Mouse (Mus musculus) CH12.LX (cell line): ENCODE measurements around the gene Smurf2. TPM values are rescaled to one million over a fixed set of nuclear protein-coding genes. Genes with fewer than 3 reads are reported as not detected.

ENCODE experiments used
- DNase-seq: peaks from one replicate; pipeline ENCODE4 v3.0.0-alpha.2; 2013; ENCODE audit errors: extremely low read depth
- H3K27ac ChIP-seq: 2 replicates; pipeline ENCODE4 v1.5.1; 2012; ENCODE audit warnings: low read depth, mild to moderate bottlenecking, control low read depth, moderate library complexity; ENCODE audit not compliant: insufficient read depth
- H3K27me3 ChIP-seq: replicated peaks from 2 replicates; pipeline ENCODE3; 2012; ENCODE audit warnings: inconsistent platforms
- H3K36me3 ChIP-seq, 2 experiments: replicated peaks in 1 of 2; 2 replicates each; pipeline versions ENCODE3 to v1.6.1; 2012; ENCODE audit warnings: inconsistent platforms in 1 of 2, low read length in 1 of 2, mild to moderate bottlenecking in 1 of 2, mixed read lengths in 1 of 2, moderate library complexity in 1 of 2; ENCODE audit not compliant: control insufficient read depth in 1 of 2, insufficient read depth in 1 of 2
- H3K4me1 ChIP-seq, 2 experiments: 2 replicates each; pipeline ENCODE4 v1.6.1; 2012; ENCODE audit warnings: inconsistent platforms in 1 of 2, moderate library complexity in 1 of 2; ENCODE audit not compliant: insufficient read depth in 2 of 2, control insufficient read depth in 1 of 2
- H3K4me2 ChIP-seq: 2 replicates; pipeline ENCODE4 v1.6.1; 2012; ENCODE audit warnings: low read depth, mild to moderate bottlenecking, control low read depth; ENCODE audit not compliant: poor library complexity, insufficient read depth, severe bottlenecking
- H3K4me3 ChIP-seq, 3 experiments: fragments of 150-350 bp in 1 of 3; sonication (generic) in 1 of 3; replicated peaks in 1 of 3; 2 replicates each; pipeline versions ENCODE3 to v1.5.1; 2011 to 2012; ENCODE audit warnings: low read depth in 2 of 3, low read length in 2 of 3, mild to moderate bottlenecking in 2 of 3, moderate library complexity in 2 of 3, control low read depth in 1 of 3, improper control_type of control experiment in 1 of 3, inconsistent platforms in 1 of 3, mixed read lengths in 1 of 3; ENCODE audit not compliant: poor library complexity in 1 of 3
- H3K79me2 ChIP-seq: replicated peaks from 2 replicates; pipeline ENCODE4 v1.6.1; 2012; ENCODE audit warnings: mild to moderate bottlenecking, moderate library complexity; ENCODE audit not compliant: control insufficient read depth, poor library complexity, insufficient read depth, severe bottlenecking; ENCODE audit errors: extremely low read depth
- H3K9ac ChIP-seq: 2 replicates; pipeline ENCODE4 v1.6.1; 2012; ENCODE audit warnings: low read depth, mild to moderate bottlenecking, control low read depth, moderate library complexity; ENCODE audit not compliant: insufficient read depth
- H3K9me3 ChIP-seq: replicated peaks from 2 replicates; pipeline ENCODE3; 2012; ENCODE audit warnings: low read length, inconsistent platforms, mixed read lengths
- BHLHE40 ChIP-seq: IDR thresholded peaks from 2 replicates; pipeline ENCODE4 v1.6.1; 2011; ENCODE audit warnings: mild to moderate bottlenecking, low read depth, low read length, improper control_type of control experiment
- CHD2 ChIP-seq: IDR thresholded peaks from 2 replicates; pipeline ENCODE4 v1.6.1; 2011; ENCODE audit warnings: low read length, improper control_type of control experiment
- EP300 ChIP-seq: IDR thresholded peaks from 2 replicates; pipeline ENCODE4 v1.6.1; 2011; ENCODE audit warnings: low read length, improper control_type of control experiment
- HCFC1 ChIP-seq: IDR thresholded peaks from 2 replicates; pipeline ENCODE4 v1.6.1; 2012; ENCODE audit warnings: low read depth, mild to moderate bottlenecking, inconsistent platforms, low read length, improper control_type of control experiment
- KAT2A ChIP-seq: IDR thresholded peaks from 2 replicates; pipeline ENCODE4 v1.6.1; 2012; ENCODE audit warnings: low read length, improper control_type of control experiment, inconsistent platforms; ENCODE audit not compliant: insufficient replicate concordance
- MAFK ChIP-seq: IDR thresholded peaks from 2 replicates; pipeline ENCODE4 v1.6.1; 2011; ENCODE audit warnings: low read length, improper control_type of control experiment; ENCODE audit not compliant: insufficient replicate concordance
- MAX ChIP-seq: IDR thresholded peaks from 2 replicates; pipeline ENCODE4 v1.6.1; 2011; ENCODE audit warnings: low read length, improper control_type of control experiment
- MAZ ChIP-seq: IDR thresholded peaks from 2 replicates; pipeline ENCODE4 v1.6.1; 2012; ENCODE audit warnings: low read depth, mild to moderate bottlenecking, inconsistent platforms, low read length, improper control_type of control experiment, moderate library complexity
- MEF2A ChIP-seq: IDR thresholded peaks from 2 replicates; pipeline ENCODE4 v1.6.1; 2014; ENCODE audit warnings: low read depth, mild to moderate bottlenecking, inconsistent platforms, low read length, improper control_type of control experiment, borderline replicate concordance
- MYC ChIP-seq: IDR thresholded peaks from 2 replicates; pipeline ENCODE4 v1.6.1; 2011; ENCODE audit warnings: low read depth, mild to moderate bottlenecking, improper control_type of control experiment, low read length
- NRF1 ChIP-seq: IDR thresholded peaks from 2 replicates; pipeline ENCODE4 v1.6.1; 2014; ENCODE audit warnings: low read depth, mild to moderate bottlenecking, inconsistent platforms, low read length, improper control_type of control experiment, moderate library complexity
- PAX5 ChIP-seq: IDR thresholded peaks from 2 replicates; pipeline ENCODE4 v1.6.1; 2012; ENCODE audit warnings: low read length, inconsistent platforms, mixed read lengths
- RCOR1 ChIP-seq: conservative IDR thresholded peaks from 2 replicates; pipeline ENCODE4 v1.6.1; 2012; ENCODE audit warnings: low read depth, mild to moderate bottlenecking, inconsistent platforms, low read length, improper control_type of control experiment
- SIN3A ChIP-seq: IDR thresholded peaks from 2 replicates; pipeline ENCODE4 v1.6.1; 2012; ENCODE audit warnings: low read length, improper control_type of control experiment, inconsistent platforms
- TCF12 ChIP-seq: IDR thresholded peaks from 2 replicates; pipeline ENCODE4 v1.6.1; 2014; ENCODE audit warnings: low read depth, mild to moderate bottlenecking, inconsistent platforms, low read length, improper control_type of control experiment
- USF1 ChIP-seq: IDR thresholded peaks from 2 replicates; pipeline ENCODE4 v1.6.1; 2014; ENCODE audit warnings: low read depth, mild to moderate bottlenecking, inconsistent platforms, low read length, improper control_type of control experiment
- USF2 ChIP-seq: conservative IDR thresholded peaks from 2 replicates; pipeline ENCODE4 v1.6.1; 2011; ENCODE audit warnings: low read depth, low read length, improper control_type of control experiment
- ZKSCAN1 ChIP-seq: IDR thresholded peaks from 2 replicates; pipeline ENCODE4 v1.6.1; 2012; ENCODE audit warnings: low read depth, inconsistent platforms, low read length, improper control_type of control experiment, borderline replicate concordance
- dilution Hi-C: fragments of 300-500 bp; cut with MboI; formaldehyde crosslinking; loops from 2 replicates; pipeline ENCODE4 v1.14.3; 2020; ENCODE audit warnings: low sequenced_read_pairs; ENCODE audit not compliant: extremely low pct_unique_long_range_greater_than_20kb, extremely low pct_ligation_motif_present
- in situ Hi-C: fragments of 300-500 bp; cut with MboI; formaldehyde crosslinking; loops from 3 replicates; pipeline ENCODE4 v1.14.3; 2019; ENCODE audit warnings: low sequenced_read_pairs, low pct_ligation_motif_present, low pct_unique_long_range_greater_than_20kb, mixed read lengths
- polyA plus RNA-seq: library from polyadenylated mRNA; unstranded; fragments of >175 nt; gene quantifications from 2 replicates; pipeline ENCODE4 v1.2.1, GENCODE M21; 2012; ENCODE audit warnings: low read depth; ENCODE audit not compliant: insufficient read length
- total RNA-seq, 2 experiments: library from RNA; depleted of rRNA; stranded (reverse); fragments of 300-350 nt in 1 of 2; fragments of >200 nt in 1 of 2; gene quantifications; 2 replicates each; pipeline ENCODE4 v1.2.3; 2012 to 2014

The Smurf2 gene
- total and polyA plus RNA-seq, 3 experiments, result 10.8 to 13.2 (median 11.3) TPM

GRCm38 (mm10) chr11:106920551-106921379 is at the start of gene Smurf2 (continued):
- 0 out of 2 replicates have a peak, but pooled peaks have one; percentile 18 for TF ChIP-seq MEF2A

GRCm38 (mm10) chr11:106969798-106970197 is 49.3 kb upstream of the Smurf2 start:
- Histone ChIP-seq H3K9me3 (no peaks in the 10 kb centered on the region), H3K27me3 (no peaks in the 10 kb centered on the region), H3K36me3 (no peaks in the 10 kb centered on the region), H3K79me2 (no peaks in the 10 kb centered on the region), H3K27ac (no peak overlapping the region), H3K9ac (no peak overlapping the region), H3K4me1 (peaks cover 0 to 11% of the 10 kb centered on the region in 2 experiments; a peak in 2 of 4 replicates), H3K4me2 (no peak overlapping the region), H3K4me3 (no peak overlapping the region)
- dilution Hi-C loops, result no loop called here
- TF ChIP-seq CHD2, result no peak
- TF ChIP-seq MAFK, result no peak
- TF ChIP-seq TCF12, result no peak
- TF ChIP-seq RCOR1, result no peak
- TF ChIP-seq USF2, result no peak
- no peak for TF ChIP-seq SIN3A
- TF ChIP-seq HCFC1, result no peak
- TF ChIP-seq PAX5, result no peak
- no peak for TF ChIP-seq MYC
- TF ChIP-seq MAZ, result no peak
- TF ChIP-seq BHLHE40, result no peak
- no peak for DNase-seq
- in situ Hi-C loops, result loop anchor here (10.0 to 25.0 kb wide), 3 partner anchors 55 to 332 kb away; no protein-coding TSS in a partner anchor

- TF ChIP-seq ZKSCAN1 (no peak), BHLHE40 (no peak), MAX (no peak), EP300 (no peak), PAX5 (no peak), KAT2A (no peak), USF1 (no peak), NRF1 (no peak)
- Histone ChIP-seq H3K9ac (no peak overlapping the region), H3K4me1 (peaks cover 0 to 4% of the 10 kb centered on the region in 2 experiments; a peak in 1 of 4 replicates), H3K27me3 (no peaks in the 10 kb centered on the region), H3K79me2 (no peaks in the 10 kb centered on the region), H3K4me2 (no peak overlapping the region), H3K9me3 (no peaks in the 10 kb centered on the region), H3K4me3 (no peak overlapping the region), H3K36me3 (no peaks in the 10 kb centered on the region), H3K27ac (no peak overlapping the region)
- dilution Hi-C loops, result no loop called here
- in situ Hi-C loops, result loop anchor here (10.0 to 25.0 kb wide), 2 partner anchors 53 to 330 kb away; no protein-coding TSS in a partner anchor
- no peak for DNase-seq
These were observed 47.1 kb upstream of the Smurf2 start for GRCm38 (mm10) chr11:106967630-106968029.
